Mouse (Mus musculus) v-Abl transformed pro-B cells (cell line): ENCODE measurements around the gene Fkbp5.

Source experiments
- in situ Hi-C, 2 experiments: fragments of 400-800 bp; cut with MboI; formaldehyde crosslinking; loops; one replicate each; pipeline ENCODE4 v1.15.1; 2025; ENCODE audit not compliant: unreplicated experiment in 2 of 2

Gene Fkbp5

DNA sequence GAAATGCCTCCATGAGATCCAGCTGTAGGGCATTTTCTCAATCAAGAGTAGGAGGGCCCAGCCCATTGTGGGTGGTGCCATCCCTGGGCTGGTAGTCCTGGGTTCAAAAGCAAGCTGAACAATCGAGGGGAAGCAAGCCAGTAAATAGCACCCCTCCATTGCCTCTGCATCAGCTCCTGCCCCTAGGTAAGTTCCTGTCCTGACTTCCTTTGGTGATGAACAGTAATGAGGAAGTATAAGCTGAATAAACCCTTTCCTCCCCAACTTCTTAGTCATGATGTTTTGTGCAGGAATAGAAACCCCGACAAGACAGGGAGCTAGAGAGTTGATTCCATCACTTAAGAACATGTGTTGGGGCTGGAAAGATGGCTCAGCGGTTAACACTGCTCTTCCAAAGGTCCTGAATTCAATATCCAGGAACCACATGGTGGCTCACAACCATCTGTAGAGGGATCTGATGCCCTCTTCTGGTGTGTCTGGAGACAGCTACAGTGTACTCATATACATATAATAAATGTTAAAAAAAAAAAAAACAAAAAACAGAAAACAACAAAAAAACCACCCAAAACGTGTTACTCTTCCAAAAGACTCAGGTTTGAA lies 7.6 kb upstream of the Fkbp5 start:
- in situ Hi-C loops, result loop anchor here (5.0 to 25.0 kb wide), 8 partner anchors 38 to 1488 kb away; partner anchors contain the start of genes Def6 (in 2 of the 2), Bak1 (in 1 of the 2) and Tcp11 (in 1 of the 2)

DNA sequence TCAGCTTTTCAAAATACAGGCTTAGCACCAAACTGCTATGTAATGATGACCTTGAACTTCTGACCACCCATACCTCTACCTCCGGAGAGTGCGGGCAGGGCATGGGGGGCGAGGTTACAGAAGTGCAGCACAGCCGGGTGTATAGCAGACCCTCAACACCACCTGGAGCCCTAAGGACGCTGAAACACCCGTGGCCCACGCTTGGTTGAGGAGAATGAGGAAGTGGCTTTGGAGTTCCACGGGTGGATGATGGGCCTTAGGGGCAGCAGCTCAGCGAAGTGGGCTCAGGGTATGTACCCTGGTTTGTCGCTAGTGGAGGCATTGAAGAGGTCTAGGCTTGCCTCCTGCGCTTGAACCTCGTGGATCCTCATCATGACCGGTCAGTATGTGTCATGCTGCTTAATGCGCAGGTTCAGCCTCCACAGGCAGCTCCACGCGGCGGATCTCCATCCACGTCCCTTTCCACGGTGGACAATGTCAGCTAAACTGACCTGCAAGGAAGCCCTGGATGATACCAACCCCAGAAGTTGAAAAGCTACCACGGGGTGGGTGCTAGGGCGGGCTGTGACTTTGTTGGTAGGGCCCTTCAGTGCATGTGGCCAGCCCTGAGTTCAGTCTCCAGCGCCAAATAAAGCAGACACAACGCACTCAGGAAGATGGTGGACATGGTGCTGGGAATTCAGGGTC lies 6.8 kb upstream of the Fkbp5 start:
- in situ Hi-C loops, result loop anchor here (5.0 to 25.0 kb wide), 5 partner anchors 37 to 1487 kb away; partner anchors contain the start of genes Def6 (in 2 of the 2) and Bak1 (in 1 of the 2)

DNA sequence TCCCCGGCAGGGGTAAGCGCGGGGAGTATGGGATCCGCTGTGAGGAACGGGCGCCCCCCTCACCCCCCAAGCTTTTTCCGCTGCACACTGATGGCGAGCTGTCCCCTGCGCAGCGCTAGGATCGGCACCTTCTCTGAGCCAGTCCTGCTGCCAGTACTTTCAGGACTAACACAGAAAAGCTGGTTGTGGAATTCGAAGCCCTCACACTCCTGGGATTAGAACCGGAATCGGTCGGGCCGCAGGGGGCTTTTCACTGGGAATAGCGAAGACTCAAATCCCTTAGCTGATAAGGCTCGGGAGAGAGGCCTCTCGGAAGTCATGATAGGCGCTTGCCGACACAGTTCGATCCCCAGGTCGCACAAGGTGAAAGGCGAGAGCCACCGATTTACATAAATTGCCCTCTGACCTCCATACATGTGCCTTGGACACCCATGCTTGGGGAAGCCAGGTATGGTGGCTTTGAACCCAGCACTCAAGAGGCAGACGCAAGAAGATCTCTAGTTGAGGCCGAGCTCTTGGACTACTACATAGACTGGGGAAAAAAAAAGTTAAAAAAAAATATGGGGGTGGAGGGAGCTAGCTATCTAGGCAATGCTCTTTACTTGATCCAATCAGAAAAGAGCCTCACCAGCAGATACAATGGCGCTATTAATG lies 6.2 kb upstream of the Fkbp5 start:
- in situ Hi-C loops, result loop anchor here (5.0 to 25.0 kb wide), 5 partner anchors 36 to 1486 kb away; partner anchors contain the start of genes Def6 (in 2 of the 2) and Bak1 (in 1 of the 2)

DNA sequence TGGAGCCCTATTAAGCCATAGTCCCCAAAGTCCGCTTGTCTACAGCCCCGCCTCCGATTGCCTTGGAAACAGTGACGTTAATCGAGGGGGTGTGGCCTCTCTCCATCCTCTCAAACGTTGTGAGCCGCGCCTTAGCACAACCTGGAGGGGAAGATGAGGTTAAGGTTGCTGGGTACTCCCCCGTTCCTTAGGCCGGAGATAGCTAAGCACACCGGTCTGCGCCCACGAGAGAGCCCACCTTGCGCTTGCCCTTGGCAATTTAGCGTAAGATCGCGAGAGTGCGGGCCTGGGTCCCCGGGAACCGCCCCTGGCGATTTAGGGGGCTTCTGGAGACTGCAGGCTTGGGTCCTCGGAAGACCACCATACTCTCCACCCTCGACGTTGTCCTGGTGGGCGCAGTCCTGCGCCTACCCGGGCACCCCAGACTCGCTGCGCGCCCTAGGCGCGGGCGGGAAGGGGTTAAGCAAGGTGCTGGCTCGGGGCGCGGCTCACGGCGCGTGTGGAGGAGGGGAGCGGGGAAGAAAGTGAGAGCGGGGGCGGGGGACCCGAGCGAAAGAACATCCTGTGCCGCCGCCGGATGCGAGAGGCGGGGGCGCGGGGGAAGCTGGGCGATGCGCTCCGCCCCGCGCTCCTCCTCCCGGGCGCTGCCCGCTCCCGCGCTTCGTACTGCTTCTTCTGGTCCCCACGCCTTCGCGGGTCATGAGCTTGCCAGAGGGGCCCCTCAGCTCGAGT lies 5.5 kb upstream of the Fkbp5 start:
- in situ Hi-C loops, result loop anchor here (5.0 to 25.0 kb wide), 5 partner anchors 35 to 1485 kb away; partner anchors contain the start of genes Def6 (in 2 of the 2) and Bak1 (in 1 of the 2)

DNA sequence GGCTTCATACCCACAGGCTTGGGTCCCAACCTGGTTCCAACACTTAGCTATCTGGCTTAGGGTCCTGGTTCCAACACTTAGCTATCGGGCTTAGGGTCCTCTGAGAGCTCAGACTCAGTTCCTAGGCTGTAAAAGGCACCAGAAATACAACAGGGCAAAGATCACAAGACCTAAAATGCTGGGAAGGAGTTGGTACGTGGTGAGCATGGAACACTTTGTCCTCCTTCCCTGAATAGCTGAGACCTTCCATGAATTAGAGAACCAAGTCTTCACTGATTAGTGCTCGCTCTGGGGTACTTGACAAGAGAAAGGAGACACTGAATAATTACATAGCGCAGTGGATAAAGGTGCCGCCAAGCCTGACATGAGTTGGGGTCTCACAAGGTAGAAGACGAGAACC lies 4.6 kb upstream of the Fkbp5 start:
- in situ Hi-C loops, result loop anchor here (5.0 to 25.0 kb wide), 5 partner anchors 35 to 1485 kb away; partner anchors contain the start of genes Def6 (in 2 of the 2) and Bak1 (in 1 of the 2)

DNA sequence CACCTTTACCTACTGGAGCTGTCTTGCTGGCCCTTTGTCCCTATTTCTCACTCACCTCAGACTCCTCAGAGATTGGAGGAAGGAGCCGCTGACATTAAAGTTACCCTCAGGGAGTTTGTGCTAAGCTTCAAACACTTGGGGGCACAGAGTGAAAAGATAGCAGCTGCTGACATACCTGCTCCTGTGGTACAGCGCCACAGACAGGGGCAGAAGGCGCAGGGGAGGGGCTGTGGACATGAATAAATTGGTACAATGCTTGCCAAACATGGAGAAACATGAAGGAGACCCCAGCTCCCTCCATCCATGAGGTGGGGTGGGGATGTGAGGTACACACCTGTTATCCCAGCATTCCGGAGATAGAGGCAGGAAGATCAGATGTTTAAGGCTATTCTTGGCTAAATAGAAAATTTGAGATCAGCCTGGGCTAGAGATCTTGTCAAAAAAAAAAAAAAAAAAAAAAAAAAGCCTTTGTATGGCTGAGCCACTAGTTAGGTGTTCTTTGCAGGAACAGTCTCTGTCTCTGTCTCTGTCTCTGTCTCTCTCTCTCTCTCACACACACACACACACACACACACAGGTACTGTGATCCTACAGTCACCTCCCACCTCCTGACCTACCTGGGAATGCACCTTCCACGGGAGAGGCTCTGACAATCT lies 3.9 kb upstream of the Fkbp5 start:
- in situ Hi-C loops, result loop anchor here (5.0 to 25.0 kb wide), 5 partner anchors 34 to 1484 kb away; partner anchors contain the start of genes Def6 (in 2 of the 2) and Bak1 (in 1 of the 2)

DNA sequence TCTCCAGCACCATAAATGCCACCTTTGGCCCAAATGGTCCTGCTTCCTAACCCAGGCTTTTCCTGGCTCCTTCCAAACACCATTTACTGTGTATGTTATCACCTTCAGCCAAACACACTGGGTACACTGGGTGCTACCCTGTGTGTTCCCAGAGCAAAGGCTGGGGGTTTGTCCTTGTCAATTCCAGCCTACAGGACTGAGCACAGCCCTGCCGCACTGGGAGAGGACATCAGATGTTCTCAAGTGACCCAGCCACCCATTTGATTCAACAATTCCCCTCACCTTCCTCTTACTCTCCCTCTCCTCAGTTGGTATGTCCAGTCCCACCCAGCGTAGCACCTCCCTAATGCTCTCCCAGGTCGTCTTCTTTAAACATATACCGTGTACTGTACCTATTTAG lies 3.2 kb upstream of the Fkbp5 start:
- in situ Hi-C loops, result loop anchor here (5.0 to 25.0 kb wide), 5 partner anchors 33 to 1483 kb away; partner anchors contain the start of genes Def6 (in 2 of the 2) and Bak1 (in 1 of the 2)

DNA sequence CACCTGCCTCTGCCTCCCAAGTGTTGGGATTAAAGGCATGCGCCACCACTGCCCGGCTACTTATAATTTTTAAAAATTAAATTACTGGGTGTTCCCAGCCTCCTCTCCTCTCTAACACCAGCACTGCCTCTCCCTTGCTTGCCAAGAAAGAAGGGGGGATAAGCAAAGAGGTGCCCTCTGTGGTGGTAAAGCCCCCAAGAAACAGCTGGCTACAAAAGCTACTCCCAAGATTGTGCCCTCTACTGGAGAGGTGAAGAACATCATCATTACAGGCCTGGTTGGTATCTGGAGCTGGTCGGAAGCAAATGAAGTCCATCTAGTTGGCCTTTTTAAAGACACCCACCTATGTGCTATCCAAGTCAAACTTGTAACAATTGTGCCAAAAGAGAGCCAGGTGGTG lies 2.5 kb upstream of the Fkbp5 start:
- in situ Hi-C loops, result loop anchor here (5.0 to 25.0 kb wide), 5 partner anchors 33 to 1483 kb away; partner anchors contain the start of genes Def6 (in 2 of the 2) and Bak1 (in 1 of the 2)

DNA sequence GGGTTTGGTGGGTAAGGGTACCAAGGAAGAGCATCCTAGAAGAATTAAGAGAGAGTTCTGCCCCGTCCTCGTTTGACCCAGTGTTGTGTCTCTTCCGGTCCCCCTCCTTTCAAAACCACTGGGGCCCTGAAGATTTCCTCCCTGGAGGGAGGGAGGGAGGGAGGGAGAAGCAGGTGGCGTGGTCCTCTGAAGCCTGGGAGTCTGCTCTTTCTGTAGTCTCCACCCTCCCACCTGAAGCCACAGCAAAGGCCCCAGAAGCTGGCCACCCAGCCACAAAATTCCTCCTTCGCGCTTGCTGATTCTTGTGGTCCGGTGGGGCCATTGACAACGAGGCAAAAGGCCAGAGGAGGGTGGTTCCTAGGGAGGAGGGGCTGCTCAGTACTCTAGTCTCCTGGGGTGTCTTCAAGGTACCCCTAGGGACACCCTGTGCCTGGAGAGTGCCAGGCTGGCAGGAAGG lies 1.3 kb upstream of the Fkbp5 start:
- in situ Hi-C loops, result loop anchor here in 1 of 2 experiments (25.0 kb wide), 2 partner anchors 306 to 1481 kb away; partner anchors contain the start of genes Bak1 and Def6

DNA sequence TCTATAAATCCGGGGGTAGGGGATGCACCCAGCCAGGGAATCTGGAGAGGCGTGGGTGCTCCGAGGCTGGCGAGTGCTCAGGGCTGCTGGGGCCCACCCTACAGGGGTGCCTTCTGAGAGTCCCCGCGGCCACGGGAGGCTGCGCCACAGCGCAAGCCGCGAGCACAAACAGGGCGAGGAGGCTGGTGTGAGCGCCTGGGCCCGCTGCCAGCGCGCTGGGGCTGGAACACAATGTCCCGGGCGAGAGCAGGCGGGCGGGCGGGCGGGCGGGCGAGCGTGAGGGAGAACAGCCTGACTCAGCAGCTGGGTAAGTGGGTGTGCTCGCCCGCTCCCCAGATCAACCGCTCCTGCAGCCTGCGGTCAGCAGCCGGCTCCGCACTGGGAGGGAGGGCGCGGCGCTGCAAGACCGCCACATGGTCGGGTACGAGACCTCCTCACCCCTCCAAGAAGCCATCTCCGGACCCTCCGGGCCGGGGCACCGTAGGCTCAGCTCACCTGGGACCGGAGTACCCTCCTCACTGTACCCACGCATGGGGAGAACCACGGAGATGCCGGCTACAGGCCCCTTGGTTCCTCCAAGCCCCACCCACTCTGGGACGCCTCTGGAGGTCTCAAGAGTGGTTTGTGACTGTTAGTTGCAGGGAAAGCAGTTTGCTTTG lies 758 bp upstream of the Fkbp5 start:
- in situ Hi-C loops, result loop anchor here in 1 of 2 experiments (25.0 kb wide), 2 partner anchors 306 to 1481 kb away; partner anchors contain the start of genes Bak1 and Def6

DNA sequence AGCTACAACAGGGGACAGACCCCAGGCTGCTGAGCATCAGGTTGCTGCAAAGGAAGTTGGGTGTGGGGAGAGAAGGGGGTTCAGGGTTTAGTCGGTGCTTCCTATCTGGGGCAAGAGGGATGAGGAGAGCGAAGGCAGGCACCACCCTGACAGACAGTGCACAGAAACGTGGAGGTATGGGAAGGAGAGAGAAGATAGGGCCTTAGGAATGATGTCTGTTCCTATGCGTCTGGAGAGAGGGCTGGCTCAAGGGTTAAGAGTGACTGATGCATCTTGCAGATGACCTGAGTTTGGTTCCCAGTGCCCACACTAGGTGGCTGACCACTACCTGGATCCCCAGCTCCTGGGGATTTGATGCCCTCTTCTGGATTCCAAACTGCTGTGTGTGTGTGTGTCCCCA lies 446 bp downstream of the Fkbp5 start:
- in situ Hi-C loops, result loop anchor here in 1 of 2 experiments (25.0 kb wide), 2 partner anchors 305 to 1480 kb away; partner anchors contain the start of genes Bak1 and Def6

DNA sequence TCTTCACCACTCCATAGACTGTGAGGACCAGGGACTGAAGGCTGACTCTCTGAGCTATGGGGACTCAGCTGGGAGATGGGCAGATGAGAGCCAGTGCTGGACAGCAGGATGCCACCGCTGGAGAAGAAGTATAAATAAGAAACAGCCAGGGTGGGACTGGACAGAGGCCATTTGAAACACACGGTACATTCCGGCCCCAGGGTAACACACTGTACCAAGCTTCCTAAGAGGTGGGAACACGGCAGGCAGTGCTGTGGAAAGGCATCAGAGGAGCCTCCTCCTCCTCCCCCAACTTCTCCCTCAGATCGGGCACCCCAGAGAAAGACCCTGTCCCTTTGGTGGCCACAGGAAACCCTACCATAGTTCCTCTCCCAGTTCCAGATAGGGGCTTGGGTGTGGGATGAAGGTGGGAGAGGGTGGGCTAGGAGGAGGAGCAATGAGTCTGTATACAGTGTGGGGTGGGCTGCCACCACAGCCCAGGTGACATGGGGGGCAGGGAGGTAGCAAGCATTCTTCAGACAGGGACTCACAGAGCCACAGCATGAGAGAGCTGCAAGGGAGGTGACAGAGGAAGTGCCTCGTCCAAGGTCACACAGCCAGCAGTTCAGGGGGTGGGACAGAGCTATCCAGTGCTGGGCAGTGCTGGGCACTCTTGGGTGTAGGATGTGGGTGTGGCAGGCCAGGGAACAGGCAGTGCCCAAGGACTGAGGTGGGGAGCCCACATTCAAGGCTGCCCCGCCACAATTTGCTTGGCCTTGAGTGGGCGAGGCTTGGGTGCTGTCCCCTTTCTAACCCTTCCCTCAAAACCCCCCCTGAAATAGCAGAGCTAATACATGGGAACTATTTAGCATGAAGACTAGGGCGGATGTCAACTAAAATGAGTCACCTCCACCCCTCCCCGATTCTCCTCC lies 1.6 kb downstream of the Fkbp5 start:
- in situ Hi-C loops, result loop anchor here in 1 of 2 experiments (25.0 kb wide), 2 partner anchors 303 to 1478 kb away; partner anchors contain the start of genes Bak1 and Def6

DNA sequence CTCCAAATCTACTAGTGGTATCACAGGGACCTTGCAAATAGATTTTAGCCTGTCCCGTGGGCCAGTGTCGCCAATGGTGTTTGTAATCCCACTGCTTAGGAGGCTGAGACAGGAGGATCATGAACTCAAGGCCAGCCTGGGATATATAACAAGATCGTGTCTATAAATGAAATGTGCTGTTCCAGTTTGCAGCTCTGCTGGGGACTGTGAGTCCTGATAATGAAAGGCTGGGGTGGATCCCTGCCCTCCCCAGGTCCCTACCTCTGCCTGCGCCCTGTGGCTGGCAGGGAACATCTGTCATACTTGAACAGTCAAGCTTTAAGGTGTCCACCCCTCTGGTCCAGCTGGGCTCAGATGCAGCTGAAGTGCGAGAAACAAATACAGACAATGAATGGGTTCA lies 2.8 kb downstream of the Fkbp5 start:
- in situ Hi-C loops, result loop anchor here in 1 of 2 experiments (25.0 kb wide), 2 partner anchors 302 to 1477 kb away; partner anchors contain the start of genes Bak1 and Def6

DNA sequence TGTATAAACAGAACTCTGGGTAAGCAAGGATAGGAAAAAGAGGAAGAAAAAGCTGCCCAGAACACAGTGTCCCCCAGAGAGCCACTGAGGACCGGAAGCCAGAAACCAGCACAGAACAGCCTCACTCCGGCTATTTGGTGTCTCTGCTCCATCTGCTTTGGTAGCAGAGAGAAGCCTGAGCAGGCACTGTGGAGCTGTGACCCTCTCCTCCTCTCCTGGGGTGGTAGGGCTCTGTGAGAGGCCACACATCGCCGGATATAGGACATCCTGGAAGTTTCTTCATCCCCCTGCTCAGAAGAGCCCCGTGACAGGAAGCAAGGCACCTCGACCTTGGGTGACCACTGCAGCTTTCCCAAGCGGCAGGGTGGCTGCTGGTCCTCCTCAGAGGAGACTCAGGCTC lies 3.5 kb downstream of the Fkbp5 start:
- in situ Hi-C loops, result loop anchor here in 1 of 2 experiments (25.0 kb wide), 2 partner anchors 302 to 1477 kb away; partner anchors contain the start of genes Bak1 and Def6

DNA sequence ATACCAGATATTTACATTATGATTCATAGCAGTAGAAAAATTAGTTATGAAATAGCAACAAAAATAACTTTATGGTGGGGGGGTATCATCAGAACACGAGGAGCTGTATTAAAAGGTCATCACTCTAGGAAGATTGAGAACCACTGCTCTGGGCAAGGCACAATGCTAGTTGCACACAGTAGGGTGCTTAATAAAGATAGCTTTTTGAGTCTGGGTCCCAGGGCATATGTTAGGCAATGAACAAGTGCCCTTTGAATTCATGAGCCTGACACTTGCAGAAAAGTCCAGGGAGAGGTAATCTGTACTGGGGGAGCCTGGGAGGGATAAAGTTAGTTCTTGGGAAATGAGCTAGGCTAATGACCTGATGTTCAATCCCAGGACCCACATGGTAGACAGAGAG lies 4.0 kb downstream of the Fkbp5 start:
- in situ Hi-C loops, result loop anchor here in 1 of 2 experiments (25.0 kb wide), 2 partner anchors 301 to 1476 kb away; partner anchors contain the start of genes Bak1 and Def6

DNA sequence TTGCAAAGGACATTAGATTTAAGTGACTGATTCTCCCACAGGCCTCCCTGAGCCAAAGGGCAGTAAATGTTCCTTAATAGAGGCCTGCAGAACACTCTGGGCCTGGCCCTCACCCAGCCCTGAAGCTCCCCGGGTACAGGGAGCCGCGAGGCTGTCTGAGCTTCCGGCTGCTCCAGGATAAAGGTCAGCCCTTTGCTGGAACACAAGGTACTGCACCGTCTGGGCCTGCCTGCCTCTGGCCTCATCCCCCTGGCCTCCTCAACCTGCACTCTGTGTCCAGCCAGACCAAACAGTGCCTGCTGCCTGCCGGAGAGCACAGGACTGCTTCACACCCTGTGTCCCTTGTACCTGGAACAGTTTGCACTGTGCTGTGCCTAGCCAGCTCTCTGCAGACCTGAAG lies 4.6 kb downstream of the Fkbp5 start:
- in situ Hi-C loops, result loop anchor here in 1 of 2 experiments (25.0 kb wide), 2 partner anchors 300 to 1475 kb away; partner anchors contain the start of genes Bak1 and Def6
